Mouse (Mus musculus) small intestine, adult 2 months (tissue): ENCODE data around the gene Abhd18.
"Not testable (repeated sequence)": the region's sequence is repeated elsewhere in the genome, so short reads cannot be mapped to it uniquely, and the experiment has no call there.

ENCODE experiments used
- CTCF ChIP-seq: fragments of 200-500 bp; IDR thresholded peaks from 2 replicates; pipeline ENCODE4 v1.5.1; 2012; ENCODE audit warnings: low read depth, mild to moderate bottlenecking, control low read depth, inconsistent platforms, low read length, moderate library complexity, mixed read lengths; ENCODE audit not compliant: insufficient replicate concordance, insufficient read length; ENCODE audit errors: extremely low read depth
- POLR2A ChIP-seq: fragments of 200-500 bp; IDR thresholded peaks from 2 replicates; pipeline ENCODE4 v1.6.1; 2012; ENCODE audit warnings: low read depth, mild to moderate bottlenecking, control low read depth, inconsistent platforms, low read length, moderate library complexity

DNA sequence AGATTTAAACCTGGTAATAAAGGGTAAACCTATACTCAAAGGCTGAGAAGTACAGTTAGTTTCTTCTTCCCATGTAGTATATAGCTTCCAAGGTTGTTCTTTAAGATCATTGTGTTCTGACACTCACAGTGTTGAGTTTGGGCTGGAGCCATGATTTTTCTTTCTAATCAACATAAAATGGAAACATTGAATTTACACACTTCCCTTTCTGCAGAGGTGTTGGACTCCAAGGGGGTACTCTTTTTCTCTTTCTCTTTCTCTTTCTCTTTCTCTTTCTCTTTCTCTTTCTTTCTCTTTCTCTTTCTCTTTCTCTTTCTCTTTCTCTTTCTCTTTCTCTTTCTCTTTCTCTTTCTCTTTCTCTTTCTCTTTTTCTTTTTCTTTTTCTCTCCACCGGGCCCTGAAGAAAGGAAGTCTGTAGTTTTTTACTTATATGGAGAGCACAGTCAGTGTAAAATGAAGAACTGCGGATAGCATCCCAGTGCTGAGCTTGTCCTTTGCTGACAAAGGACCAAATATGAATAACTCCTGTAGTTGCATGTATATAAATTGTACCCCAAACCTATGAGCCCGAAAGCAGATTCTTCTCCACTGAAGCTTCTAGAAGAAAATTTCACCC, 6.5 kb downstream of the Abhd18 start:
- not testable (repeated sequence) for TF ChIP-seq CTCF, POLR2A
